Mouse (Mus musculus) splenic B cell, adult 2 months (primary cell): ENCODE measurements around the gene Aarsd1.
"Not testable (repeated sequence)": the region's sequence is repeated elsewhere in the genome, so short reads cannot be mapped to it uniquely, and the experiment has no call there.

Source experiments
- DNase-seq: peaks from one replicate; pipeline ENCODE4 v3.0.0-alpha.2; 2011; ENCODE audit warnings: low read depth, low spot score
- H3K27me3 ChIP-seq: 2 replicates; pipeline ENCODE4 v1.6.1; 2012; ENCODE audit warnings: mild to moderate bottlenecking, low read length, moderate library complexity, mixed read lengths; ENCODE audit not compliant: control insufficient read depth, poor library complexity, insufficient read depth, severe bottlenecking
- H3K36me3 ChIP-seq: 2 replicates; pipeline ENCODE4 v1.6.1; 2012; ENCODE audit warnings: mild to moderate bottlenecking, low read length, moderate library complexity, mixed read lengths; ENCODE audit not compliant: control insufficient read depth, poor library complexity, insufficient read depth, severe bottlenecking

Gene Aarsd1

DNA sequence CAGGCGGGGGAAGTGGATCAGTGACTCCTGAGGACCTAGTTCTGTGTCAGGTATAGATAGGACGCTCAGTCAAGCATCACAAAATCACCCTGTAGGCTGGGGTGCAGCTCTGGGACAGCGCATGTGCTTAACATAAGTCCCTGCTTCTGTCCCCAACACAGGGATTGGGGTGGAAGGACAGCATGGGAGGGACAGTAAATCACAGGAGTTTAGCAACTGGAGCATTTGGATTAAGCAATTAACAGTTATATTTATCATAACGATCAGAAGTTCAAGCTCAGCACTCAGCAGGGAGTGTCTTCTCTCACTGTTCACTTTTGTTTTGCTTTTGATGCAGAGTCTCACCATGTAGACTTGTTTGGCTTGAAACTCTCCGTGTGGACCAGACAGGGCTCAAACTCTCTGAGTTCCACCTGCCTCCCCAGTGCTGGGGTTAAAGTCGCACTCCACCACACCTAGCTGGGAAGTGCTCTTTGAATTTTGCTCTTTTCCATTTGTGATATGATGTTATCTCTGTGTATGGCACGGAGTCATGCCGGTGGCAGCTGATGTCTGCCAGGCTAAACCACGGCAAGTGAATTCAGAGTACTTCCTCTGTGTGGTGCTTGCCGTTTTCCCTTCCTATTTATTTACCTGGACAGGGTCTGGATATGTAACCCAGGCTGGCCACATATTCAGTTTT lies 34.8 kb upstream of the Aarsd1 start:
- H3K36me3 ChIP-seq: peaks cover 5% of the 10 kb centered on the region
- no peak for DNase-seq
- H3K27me3 ChIP-seq: no peaks in the 10 kb centered on the region

- Histone ChIP-seq H3K27me3 (no peaks in the 10 kb centered on the region), H3K36me3 (peaks cover 3% of the 10 kb centered on the region)
- DNase-seq: no peak
Measured at GRCm38 (mm10) chr11:101451536-101451935, 34.1 kb upstream of the Aarsd1 start.

DNA sequence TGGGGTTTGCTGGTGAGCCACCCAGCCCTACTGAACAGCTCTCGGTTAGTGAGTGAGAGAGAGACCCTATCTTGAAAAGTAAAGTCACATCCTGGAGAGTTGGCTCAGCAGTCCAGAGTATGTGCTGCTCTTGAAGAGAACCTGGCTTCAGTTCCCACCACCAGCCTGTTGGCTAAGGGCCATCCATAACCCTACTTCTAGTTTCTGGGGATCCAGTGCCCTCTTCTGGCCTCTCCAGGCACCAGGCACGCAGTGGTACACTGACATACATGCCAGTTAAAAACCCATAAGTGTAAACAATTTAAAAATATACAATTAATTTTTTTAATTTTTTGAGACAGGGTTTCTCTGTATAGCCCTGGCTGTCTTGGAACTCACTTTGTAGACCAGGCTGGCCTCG lies 33.0 kb upstream of the Aarsd1 start:
- Histone ChIP-seq H3K36me3 (peaks cover 3% of the 10 kb centered on the region), H3K27me3 (no peaks in the 10 kb centered on the region)
- peak; percentile 58 for DNase-seq

GRCm38 (mm10) chr11:101449596-101449995 lies 32.2 kb upstream of the Aarsd1 start:
- not testable (repeated sequence) for DNase-seq, H3K36me3 ChIP-seq, H3K27me3 ChIP-seq

GRCm38 (mm10) chr11:101448899-101449298 lies 31.5 kb upstream of the Aarsd1 start:
- peaks cover 5% of the 10 kb centered on the region for H3K36me3 ChIP-seq
- DNase-seq: peak; percentile 39
- H3K27me3 ChIP-seq: no peaks in the 10 kb centered on the region

DNA sequence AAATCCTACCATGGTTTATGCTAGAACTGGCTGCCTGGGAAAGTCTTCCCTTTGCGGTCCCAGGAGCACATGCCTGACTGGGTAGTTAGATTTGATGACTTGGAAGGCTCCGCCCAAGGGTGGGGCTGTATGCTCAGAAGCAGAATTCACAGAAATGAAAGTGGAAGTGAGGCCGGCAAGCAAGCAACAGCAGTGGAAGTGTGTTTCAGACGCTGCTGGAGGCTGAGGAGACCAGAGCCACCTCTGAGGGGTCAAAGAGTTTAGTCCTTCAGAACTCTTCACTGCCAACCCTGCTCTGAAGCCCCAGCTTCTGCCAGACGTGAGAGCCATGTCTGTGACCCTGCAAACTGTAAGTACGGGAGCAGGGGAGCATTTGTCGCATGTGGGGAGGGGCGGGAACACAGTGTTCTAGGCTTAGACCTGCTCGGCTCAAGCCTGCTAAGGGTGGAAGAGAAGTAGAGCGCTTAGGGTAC lies 30.9 kb upstream of the Aarsd1 start, which contains the start of gene Ifi35:
Ifi35 (plus strand) TSS at position 134 of the 473 bp plus-strand sequence.
- peak; percentile 82 for DNase-seq
- peaks cover 6% of the 10 kb centered on the region for H3K36me3 ChIP-seq
- no peaks in the 10 kb centered on the region for H3K27me3 ChIP-seq

DNA sequence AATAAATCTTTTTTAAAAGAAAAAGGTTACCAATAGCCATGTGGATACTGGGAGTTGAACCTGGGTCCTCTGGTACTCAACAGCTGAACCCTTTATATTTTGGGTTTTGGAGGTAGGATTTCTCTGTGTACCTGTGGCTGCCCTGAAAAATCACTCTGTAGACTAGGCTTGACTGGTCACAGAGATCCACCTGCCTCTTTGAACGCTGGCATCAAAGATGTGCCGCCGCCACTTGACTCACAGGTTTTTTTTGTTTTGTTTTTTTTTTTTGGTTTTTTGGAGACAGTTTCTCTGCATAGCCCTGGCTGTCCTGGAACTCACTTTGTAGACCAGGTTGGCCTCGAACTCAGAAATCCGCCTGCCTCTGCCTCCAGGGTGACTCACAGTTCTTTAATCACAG lies 30.4 kb upstream of the Aarsd1 start:
- H3K36me3 ChIP-seq: peaks cover 6% of the 10 kb centered on the region
- no peaks in the 10 kb centered on the region for H3K27me3 ChIP-seq
- no peak for DNase-seq

GRCm38 (mm10) chr11:101446860-101447259 lies 29.4 kb upstream of the Aarsd1 start:
- DNase-seq, H3K27me3 ChIP-seq, H3K36me3 ChIP-seq: not testable (repeated sequence)

GRCm38 (mm10) chr11:101446319-101446718 lies 28.9 kb upstream of the Aarsd1 start:
- no peak for DNase-seq
- Histone ChIP-seq H3K36me3 (peaks cover 6% of the 10 kb centered on the region), H3K27me3 (no peaks in the 10 kb centered on the region)

- no peak for DNase-seq
- no peaks in the 10 kb centered on the region for H3K27me3 ChIP-seq
- H3K36me3 ChIP-seq: peaks cover 4% of the 10 kb centered on the region
Measured at GRCm38 (mm10) chr11:101442760-101443159, 25.3 kb upstream of the Aarsd1 start.

- Histone ChIP-seq H3K27me3 (no peaks in the 10 kb centered on the region), H3K36me3 (peaks cover 4% of the 10 kb centered on the region)
- DNase-seq: peak; percentile 100
Measured at GRCm38 (mm10) chr11:101442127-101442693, 24.8 kb upstream of the Aarsd1 start, which contains the start of gene Rpl27. Rpl27 (plus strand) TSS chr11:101442298.

- not testable (repeated sequence) for H3K36me3 ChIP-seq, DNase-seq, H3K27me3 ChIP-seq
Measured at GRCm38 (mm10) chr11:101441450-101442126, 24.2 kb upstream of the Aarsd1 start.

GRCm38 (mm10) chr11:101438006-101438405 lies 20.6 kb upstream of the Aarsd1 start:
- H3K27me3 ChIP-seq, DNase-seq: not testable (repeated sequence)

GRCm38 (mm10) chr11:101436916-101437315 lies 19.5 kb upstream of the Aarsd1 start:
- Histone ChIP-seq H3K36me3 (no peaks in the 10 kb centered on the region; the same call in 1 of the 2 replicates), H3K27me3 (no peaks in the 10 kb centered on the region)
- no peak for DNase-seq

More at GRCm38 (mm10) chr11:101438006-101438405, 20.6 kb upstream of the Aarsd1 start:
- H3K36me3 ChIP-seq: not testable (repeated sequence)

- H3K36me3 ChIP-seq: no peaks in the 10 kb centered on the region; the same call in 1 of the 2 replicates
Measured at GRCm38 (mm10) chr11:101435831-101436230, 18.4 kb upstream of the Aarsd1 start.

More at GRCm38 (mm10) chr11:101435831-101436230, 18.4 kb upstream of the Aarsd1 start:
- H3K27me3 ChIP-seq: no peaks in the 10 kb centered on the region
- DNase-seq: no peak
